Mouse (Mus musculus) cortical plate, adult 2 months (tissue): ENCODE results near the gene Mast4. TPM values are rescaled to one million over a fixed set of nuclear protein-coding genes. Genes with fewer than 3 reads are reported as not detected.

Experiments used
- H3K27ac ChIP-seq: fragments of 200-500 bp; 2 replicates; pipeline ENCODE4 v1.5.1; 2012; ENCODE audit warnings: low read length, control low read depth, inconsistent platforms; ENCODE audit not compliant: insufficient read depth
- H3K4me1 ChIP-seq: fragments of 200-500 bp; 2 replicates; pipeline ENCODE4 v1.6.1; 2011; ENCODE audit warnings: low read length; ENCODE audit not compliant: control insufficient read depth, insufficient read depth
- H3K4me3 ChIP-seq: fragments of 200-500 bp; 2 replicates; pipeline ENCODE4 v1.5.1; 2011; ENCODE audit warnings: mild to moderate bottlenecking, low read length, control low read depth; ENCODE audit not compliant: insufficient read depth
- CTCF ChIP-seq: fragments of 200-500 bp; IDR thresholded peaks from 2 replicates; pipeline ENCODE4 v1.5.1; 2011; ENCODE audit warnings: mild to moderate bottlenecking, control low read depth, low read length; ENCODE audit not compliant: insufficient read depth; ENCODE audit errors: extremely low read depth
- POLR2A ChIP-seq: fragments of 200-500 bp; IDR thresholded peaks from 2 replicates; pipeline ENCODE4 v1.6.1; 2011; ENCODE audit warnings: mild to moderate bottlenecking, low read length, control low read depth; ENCODE audit not compliant: insufficient read depth; ENCODE audit errors: extremely low read depth
- polyA plus RNA-seq: library from polyadenylated mRNA; depleted of rRNA; stranded (reverse); fragments of >200 nt; gene quantifications from 2 replicates; pipeline ENCODE4 v1.2.3, GENCODE M21; 2012

Mast4 gene
- polyA plus RNA-seq, 1 experiment: 19.6 TPM

DNA sequence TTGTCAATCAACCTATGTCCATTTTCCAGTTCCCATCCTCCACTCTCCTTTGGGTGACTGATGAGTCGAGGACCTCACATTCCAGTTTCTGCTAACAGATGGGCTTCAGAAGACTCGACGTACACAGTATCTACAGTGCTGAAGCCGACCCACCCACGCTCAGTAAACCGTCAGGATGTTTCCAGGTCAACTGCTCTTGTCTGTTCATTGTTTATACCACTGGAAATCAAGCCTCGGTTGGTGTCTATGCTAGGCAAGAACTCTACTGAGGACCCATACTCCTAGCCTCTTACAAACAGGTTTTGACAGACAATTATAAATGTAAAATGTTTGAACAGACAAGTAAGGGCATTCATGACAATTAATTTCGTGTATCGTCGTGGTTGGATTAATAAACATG, 277.8 kb downstream of the Mast4 start:
- no peak for TF ChIP-seq POLR2A
- TF ChIP-seq CTCF: no peak
- H3K4me3 ChIP-seq: no peak overlapping the region
- no peaks in the 10 kb centered on the region for H3K4me1 ChIP-seq
- no peak overlapping the region for H3K27ac ChIP-seq

DNA sequence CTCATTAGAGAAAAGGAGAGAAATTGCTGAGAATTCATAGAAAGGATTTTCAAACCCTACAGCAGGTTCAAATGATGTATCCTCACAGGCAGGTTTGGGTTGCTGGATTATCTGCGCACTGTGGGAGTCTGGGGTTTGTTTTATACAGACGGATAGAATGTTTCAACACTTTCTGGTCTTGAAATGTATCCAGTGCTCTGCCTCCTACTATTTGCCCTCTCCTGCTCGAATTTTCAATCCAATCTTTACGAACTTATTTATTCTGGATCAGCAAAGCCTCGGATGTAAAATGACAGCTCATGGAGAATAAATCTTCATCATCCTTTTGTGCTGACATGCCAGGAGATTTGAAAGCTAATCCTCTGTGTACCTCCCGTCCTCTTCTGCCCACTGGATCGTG, 281.6 kb downstream of the Mast4 start:
- peaks cover 5% of the 10 kb centered on the region for H3K4me1 ChIP-seq
- H3K4me3 ChIP-seq: no peak overlapping the region
- TF ChIP-seq CTCF: no peak
- no peak for TF ChIP-seq POLR2A
- H3K27ac ChIP-seq: no peak overlapping the region

DNA sequence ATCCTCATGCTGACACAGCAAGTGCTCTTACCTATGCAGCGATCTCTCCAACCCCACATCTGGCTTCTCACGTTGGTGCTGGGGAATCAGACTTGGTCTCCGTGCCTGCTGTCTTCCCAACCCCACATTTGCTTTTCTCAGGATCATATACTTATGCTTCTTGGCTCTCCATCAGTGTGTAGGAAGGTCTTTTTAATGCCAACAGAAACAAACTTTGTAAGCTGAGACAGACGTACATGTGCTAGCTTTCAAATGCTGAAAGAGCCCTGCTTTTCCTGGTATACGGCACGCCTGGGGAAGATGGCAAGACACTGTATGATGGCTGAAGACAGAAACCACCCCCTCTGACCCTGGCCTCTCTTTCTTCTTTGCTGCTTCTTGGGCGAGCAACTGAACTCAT, 285.3 kb downstream of the Mast4 start:
- TF ChIP-seq POLR2A: no peak
- TF ChIP-seq CTCF: no peak

DNA sequence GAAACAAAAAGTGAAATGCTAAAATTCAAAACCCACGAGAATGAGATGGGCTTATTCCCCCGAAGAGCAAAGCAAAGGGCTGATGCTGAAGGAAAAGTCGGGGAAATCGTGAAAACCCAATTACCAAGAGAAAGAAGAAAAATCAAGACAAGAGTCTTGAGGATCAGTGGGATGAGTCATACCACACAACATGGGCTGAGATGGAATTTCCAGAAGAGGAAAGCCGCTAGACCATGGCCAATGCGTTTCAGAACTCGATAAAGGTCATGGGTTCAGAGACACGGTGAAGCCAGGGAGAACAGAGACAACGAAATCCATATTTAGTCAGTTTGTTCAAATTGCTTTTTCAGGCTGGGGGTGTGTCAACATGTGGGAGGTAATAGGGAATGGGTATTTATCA, 290.6 kb downstream of the Mast4 start:
- Histone ChIP-seq H3K27ac (no peak overlapping the region), H3K4me3 (no peak overlapping the region), H3K4me1 (peaks cover under 1% of the 10 kb centered on the region; the same call in 1 of the 2 replicates)
- TF ChIP-seq CTCF (no peak), POLR2A (no peak)

More for the DNA sequence above, 285.3 kb downstream of the Mast4 start:
- Histone ChIP-seq H3K4me3 (no peak overlapping the region), H3K4me1 (peaks cover 5% of the 10 kb centered on the region), H3K27ac (no peak overlapping the region)

DNA sequence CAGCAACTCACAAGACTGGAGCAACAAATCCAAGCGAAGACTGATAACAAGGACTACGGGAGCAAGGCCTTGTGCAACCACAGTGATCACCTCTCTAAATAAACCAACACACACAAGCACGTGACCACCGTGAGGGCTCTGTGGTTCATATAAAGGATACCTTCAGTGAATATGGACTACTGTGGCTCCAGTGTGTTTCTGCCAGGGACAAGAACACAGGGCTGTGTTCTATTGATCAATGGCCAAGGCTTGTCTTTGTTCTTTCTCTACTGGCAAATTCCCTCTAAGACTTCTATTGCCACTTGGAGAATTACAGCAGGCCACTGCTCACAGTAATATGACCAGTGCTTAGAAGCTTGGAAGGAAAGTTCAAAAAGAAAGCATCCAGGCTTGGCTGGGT, 291.3 kb downstream of the Mast4 start:
- no peak overlapping the region for H3K4me3 ChIP-seq
- H3K27ac ChIP-seq: 0 out of 2 replicates have a peak overlapping the region, but pooled peaks have one; percentile 41
- TF ChIP-seq CTCF (no peak), POLR2A (no peak)
- no peaks in the 10 kb centered on the region for H3K4me1 ChIP-seq

DNA sequence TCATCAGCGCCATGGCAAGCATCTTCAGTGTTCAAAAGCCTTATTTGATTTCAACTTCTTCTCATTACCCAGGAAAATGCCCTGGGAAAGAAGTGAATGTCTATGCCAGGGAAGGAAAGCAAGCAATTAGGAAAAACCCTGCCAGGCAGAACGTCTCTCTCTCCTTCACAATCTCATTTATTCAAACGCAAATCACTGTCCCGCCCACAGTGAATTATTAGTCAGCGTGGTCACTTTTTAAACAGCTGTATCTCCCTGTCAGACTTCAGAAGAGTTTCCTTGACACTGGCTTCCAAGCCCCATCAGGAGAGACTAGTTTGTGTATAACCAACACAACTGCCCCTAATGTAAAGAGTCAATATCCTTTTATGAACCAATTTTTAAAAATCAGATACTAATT, 296.8 kb downstream of the Mast4 start:
- TF ChIP-seq POLR2A: no peak
- Histone ChIP-seq H3K4me1 (peaks cover 1% of the 10 kb centered on the region; the same call in 1 of the 2 replicates), H3K4me3 (no peak overlapping the region), H3K27ac (no peak overlapping the region)

DNA sequence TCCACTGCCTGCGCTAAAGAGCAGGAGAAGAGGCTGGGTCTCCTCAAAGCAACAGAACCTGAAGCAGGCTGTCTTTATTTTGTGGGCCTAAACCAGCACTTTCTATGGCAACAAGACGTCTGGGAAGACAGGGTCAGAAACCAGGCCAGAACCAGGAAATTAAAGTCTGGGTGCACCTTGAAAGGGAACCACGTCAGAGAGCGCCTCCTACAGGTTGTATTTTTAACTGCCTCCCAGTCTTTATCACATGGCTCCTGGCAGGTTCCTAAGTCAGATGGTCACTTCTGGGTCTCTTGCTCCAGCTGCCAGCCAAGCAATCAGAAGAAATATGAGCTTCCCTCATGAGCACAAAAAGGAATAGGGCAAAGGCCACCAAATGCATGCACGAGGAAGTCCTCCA, 304.9 kb downstream of the Mast4 start:
- H3K4me3 ChIP-seq: no peak overlapping the region
- TF ChIP-seq CTCF: no peak
- TF ChIP-seq POLR2A: no peak

GRCm38 (mm10) chr13:103027456-103028078, 306.7 kb downstream of the Mast4 start:
- Histone ChIP-seq H3K27ac (no peak overlapping the region), H3K4me1 (no peaks in the 10 kb centered on the region; the same call in 1 of the 2 replicates), H3K4me3 (no peak overlapping the region)
- no peak for TF ChIP-seq POLR2A
- no peak for TF ChIP-seq CTCF

More for the DNA sequence above, 304.9 kb downstream of the Mast4 start:
- peaks cover 1% of the 10 kb centered on the region; the same call in 1 of the 2 replicates for H3K4me1 ChIP-seq
- no peak overlapping the region for H3K27ac ChIP-seq

DNA sequence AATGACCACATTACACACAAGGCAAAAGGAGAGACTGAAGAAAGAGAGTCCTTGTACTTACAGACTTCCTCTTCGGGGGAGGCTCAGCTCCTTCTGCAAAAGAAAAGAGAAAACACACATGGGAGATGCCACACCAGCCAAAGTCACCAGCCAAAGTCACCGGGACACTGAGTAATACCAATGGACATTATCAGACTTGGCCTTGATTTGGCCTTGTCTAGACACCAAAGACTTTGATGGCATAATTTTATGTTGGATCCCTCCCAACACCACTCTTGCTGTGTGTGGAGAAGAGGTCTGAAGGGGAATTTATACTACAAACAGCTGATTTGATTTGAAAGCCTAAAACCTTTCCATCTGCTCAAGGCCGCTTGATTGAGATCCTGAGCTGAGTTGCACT, 308.8 kb downstream of the Mast4 start:
- TF ChIP-seq CTCF (no peak), POLR2A (no peak)
- H3K4me3 ChIP-seq: no peak overlapping the region
- no peak overlapping the region for H3K27ac ChIP-seq
- H3K4me1 ChIP-seq: no peaks in the 10 kb centered on the region; the same call in 1 of the 2 replicates

DNA sequence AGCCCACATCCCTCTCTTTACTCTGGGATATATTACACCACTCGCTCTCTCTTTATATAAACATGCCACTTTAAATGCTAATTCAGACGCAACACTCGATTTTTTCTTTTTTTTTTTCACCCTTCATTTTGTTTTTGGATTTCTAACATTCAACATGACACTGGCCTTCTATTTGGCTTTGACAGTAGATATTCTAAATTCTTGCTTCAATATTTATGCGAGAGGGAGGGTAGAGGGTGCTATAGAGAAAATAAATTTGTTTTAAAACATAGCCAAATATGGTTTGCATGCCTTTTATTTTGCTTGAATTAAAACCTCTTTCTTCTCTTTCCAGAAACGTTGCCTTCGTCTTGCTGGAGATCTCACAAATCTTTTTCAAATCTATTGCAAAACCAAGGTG, 315.8 kb downstream of the Mast4 start:
- Histone ChIP-seq H3K27ac (no peak overlapping the region), H3K4me1 (no peaks in the 10 kb centered on the region; the same call in 1 of the 2 replicates), H3K4me3 (no peak overlapping the region)
- TF ChIP-seq CTCF: no peak
- no peak for TF ChIP-seq POLR2A
